Mouse (Mus musculus): ENCODE measurements around the gene Nrde2. TPM values are rescaled to one million over a fixed set of nuclear protein-coding genes. Genes with fewer than 3 reads are reported as not detected.

Nrde2 gene
- polyA plus RNA-seq, 1 experiment: 11.8 TPM

DNA sequence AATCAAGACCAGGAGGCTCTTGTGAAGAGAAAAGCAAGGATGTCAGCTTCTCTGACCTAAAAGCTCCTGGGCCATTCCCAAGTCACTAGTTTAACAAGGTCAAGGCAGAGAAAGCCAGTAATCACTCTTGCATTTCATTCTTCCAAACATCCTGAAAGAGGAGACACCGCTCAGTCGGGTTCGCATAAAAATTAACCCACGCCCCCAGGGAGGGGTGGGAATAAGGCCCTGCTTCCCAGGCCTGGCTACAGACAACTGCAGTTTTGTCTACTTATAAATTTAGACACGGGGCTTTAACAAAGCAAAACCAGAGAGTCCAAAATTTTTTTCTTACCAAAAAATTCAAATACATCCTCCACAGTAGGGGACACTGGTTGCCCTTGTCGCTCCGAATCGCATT is 30.5 kb downstream of the Nrde2 start:
- no peak for TF ChIP-seq POLR2A (IDR thresholded peaks at IDR 0.05; ENCODE audit: extremely low read depth, insufficient read depth, low read length)
- no peak for TF ChIP-seq CTCF (IDR thresholded peaks at IDR 0.05; ENCODE audit: extremely low read depth, insufficient read depth, low read length)
- Histone ChIP-seq H3K4me3 (ENCODE audit: insufficient read depth, low read length) (no peak overlapping the region), H3K27ac (ENCODE audit: insufficient read depth, low read length) (no peak overlapping the region), H3K4me1 (ENCODE audit: control insufficient read depth, insufficient read depth, low read length) (peaks cover 7% of the 10 kb centered on the region)

DNA sequence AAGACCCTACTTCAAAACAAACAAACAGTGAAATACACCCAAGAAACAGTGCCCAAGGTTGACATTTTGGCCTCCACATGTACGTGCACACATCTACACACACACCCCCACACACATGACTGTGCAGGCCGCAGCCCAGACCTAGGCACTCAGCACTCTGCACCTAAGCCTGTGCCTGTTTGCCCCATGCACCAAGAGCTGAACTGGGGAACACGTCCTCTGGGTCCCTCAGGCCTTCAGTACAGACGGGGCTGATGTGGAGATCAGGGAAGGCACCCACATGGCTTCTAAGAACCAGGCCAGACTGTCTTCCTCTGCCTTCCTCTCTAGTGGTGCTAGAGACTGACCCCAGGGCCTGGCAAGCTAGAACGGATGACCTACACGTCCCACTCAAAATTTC is 30.9 kb downstream of the Nrde2 start:
- TF ChIP-seq POLR2A (IDR thresholded peaks at IDR 0.05; ENCODE audit: extremely low read depth, insufficient read depth, low read length): no peak
- peaks cover 9% of the 10 kb centered on the region for H3K4me1 ChIP-seq (ENCODE audit: control insufficient read depth, insufficient read depth, low read length)
- no peak overlapping the region for H3K4me3 ChIP-seq (ENCODE audit: insufficient read depth, low read length)
- 0 out of 2 replicates have a peak overlapping the region, but pooled peaks have one; percentile 3 for H3K27ac ChIP-seq (ENCODE audit: insufficient read depth, low read length)

DNA sequence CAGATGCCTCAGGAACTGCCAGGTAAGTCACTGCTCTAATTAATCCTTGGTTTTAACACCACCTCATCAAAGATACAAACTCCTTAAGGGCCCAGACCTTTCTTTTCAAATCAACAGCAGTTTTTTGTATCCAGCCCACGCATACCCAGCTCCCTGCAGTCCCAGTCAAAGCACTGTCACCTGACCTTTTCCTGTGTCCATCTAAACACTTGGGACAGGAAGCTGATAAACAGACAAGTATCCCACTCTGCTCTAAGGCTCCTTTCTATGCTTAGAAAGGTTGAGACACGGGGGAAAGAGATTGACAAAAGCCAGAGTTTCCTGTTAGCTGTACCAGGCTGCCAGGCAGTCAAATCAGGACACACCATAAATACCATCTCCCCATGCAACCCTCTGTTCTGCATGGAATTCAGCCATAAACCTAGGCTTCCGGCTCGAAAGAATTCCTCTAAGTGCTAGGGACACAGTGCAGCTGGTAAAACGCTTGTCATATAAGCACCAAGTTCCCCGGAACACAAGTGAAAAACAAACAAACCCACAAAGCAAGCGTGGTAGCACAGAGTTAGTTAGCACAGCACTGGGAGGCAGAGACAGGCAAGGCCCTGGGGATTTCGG is 31.5 kb downstream of the Nrde2 start:
- Histone ChIP-seq H3K4me1 (ENCODE audit: control insufficient read depth, insufficient read depth, low read length) (peaks cover 9% of the 10 kb centered on the region), H3K27ac (ENCODE audit: insufficient read depth, low read length) (0 out of 2 replicates have a peak overlapping the region, but pooled peaks have one; percentile 36), H3K4me3 (ENCODE audit: insufficient read depth, low read length) (no peak overlapping the region)
- TF ChIP-seq CTCF (IDR thresholded peaks at IDR 0.05; ENCODE audit: extremely low read depth, insufficient read depth, low read length): no peak
- TF ChIP-seq POLR2A (IDR thresholded peaks at IDR 0.05; ENCODE audit: extremely low read depth, insufficient read depth, low read length): no peak

- peak overlapping the region; percentile 36; the same call in 1 of the 2 replicates for H3K27ac ChIP-seq (ENCODE audit: insufficient read depth, low read length)
- TF ChIP-seq CTCF (IDR thresholded peaks at IDR 0.05; ENCODE audit: extremely low read depth, insufficient read depth, low read length) (no peak), POLR2A (IDR thresholded peaks at IDR 0.05; ENCODE audit: extremely low read depth, insufficient read depth, low read length) (no peak)
- no peak overlapping the region for H3K4me3 ChIP-seq (ENCODE audit: insufficient read depth, low read length)
- peaks cover 9% of the 10 kb centered on the region for H3K4me1 ChIP-seq (ENCODE audit: control insufficient read depth, insufficient read depth, low read length)
Measured at GRCm38 (mm10) chr12:100126968-100127865, 32.2 kb downstream of the Nrde2 start.

GRCm38 (mm10) chr12:100124913-100125798 is 34.3 kb downstream of the Nrde2 start:
- no peak overlapping the region for H3K27ac ChIP-seq (ENCODE audit: insufficient read depth, low read length)
- peaks cover 9% of the 10 kb centered on the region for H3K4me1 ChIP-seq (ENCODE audit: control insufficient read depth, insufficient read depth, low read length)
- TF ChIP-seq POLR2A (IDR thresholded peaks at IDR 0.05; ENCODE audit: extremely low read depth, insufficient read depth, low read length) (0 out of 2 replicates have a peak, but pooled peaks have one; percentile 16), CTCF (IDR thresholded peaks at IDR 0.05; ENCODE audit: extremely low read depth, insufficient read depth, low read length) (no peak)
- H3K4me3 ChIP-seq (ENCODE audit: insufficient read depth, low read length): no peak overlapping the region

GRCm38 (mm10) chr12:100123476-100123875 is 36.0 kb downstream of the Nrde2 start:
- TF ChIP-seq POLR2A (IDR thresholded peaks at IDR 0.05; ENCODE audit: extremely low read depth, insufficient read depth, low read length) (no peak), CTCF (IDR thresholded peaks at IDR 0.05; ENCODE audit: extremely low read depth, insufficient read depth, low read length) (no peak)
- Histone ChIP-seq H3K4me1 (ENCODE audit: control insufficient read depth, insufficient read depth, low read length) (peaks cover 6% of the 10 kb centered on the region), H3K27ac (ENCODE audit: insufficient read depth, low read length) (peak overlapping the region; percentile 64), H3K4me3 (ENCODE audit: insufficient read depth, low read length) (no peak overlapping the region)

DNA sequence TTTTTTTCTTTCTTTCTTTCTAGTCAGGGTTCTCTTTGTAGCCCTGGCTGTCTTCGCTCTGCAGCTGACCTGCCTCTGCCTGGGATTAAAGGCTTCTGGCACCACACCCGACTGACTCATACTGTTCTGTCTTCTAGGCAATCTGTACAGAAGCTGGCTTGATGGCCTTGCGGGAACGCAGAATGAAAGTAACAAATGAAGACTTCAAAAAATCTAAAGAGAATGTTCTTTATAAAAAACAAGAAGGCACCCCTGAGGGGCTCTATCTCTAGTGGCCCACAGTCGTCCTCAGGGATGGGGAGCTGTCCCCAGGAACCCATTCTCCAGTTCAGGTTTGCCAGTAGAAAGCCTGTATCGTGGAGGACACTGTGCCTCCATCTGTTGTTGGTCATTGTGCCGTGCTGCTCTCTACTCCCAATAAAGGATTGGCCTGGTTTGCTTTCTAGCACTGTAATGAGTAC is 36.5 kb downstream of the Nrde2 start:
- TF ChIP-seq POLR2A (IDR thresholded peaks at IDR 0.05; ENCODE audit: extremely low read depth, insufficient read depth, low read length) (no peak), CTCF (IDR thresholded peaks at IDR 0.05; ENCODE audit: extremely low read depth, insufficient read depth, low read length) (no peak)
- Histone ChIP-seq H3K27ac (ENCODE audit: insufficient read depth, low read length) (peak overlapping the region; percentile 64), H3K4me3 (ENCODE audit: insufficient read depth, low read length) (no peak overlapping the region), H3K4me1 (ENCODE audit: control insufficient read depth, insufficient read depth, low read length) (peaks cover 3% of the 10 kb centered on the region; the same call in 1 of the 2 replicates)

DNA sequence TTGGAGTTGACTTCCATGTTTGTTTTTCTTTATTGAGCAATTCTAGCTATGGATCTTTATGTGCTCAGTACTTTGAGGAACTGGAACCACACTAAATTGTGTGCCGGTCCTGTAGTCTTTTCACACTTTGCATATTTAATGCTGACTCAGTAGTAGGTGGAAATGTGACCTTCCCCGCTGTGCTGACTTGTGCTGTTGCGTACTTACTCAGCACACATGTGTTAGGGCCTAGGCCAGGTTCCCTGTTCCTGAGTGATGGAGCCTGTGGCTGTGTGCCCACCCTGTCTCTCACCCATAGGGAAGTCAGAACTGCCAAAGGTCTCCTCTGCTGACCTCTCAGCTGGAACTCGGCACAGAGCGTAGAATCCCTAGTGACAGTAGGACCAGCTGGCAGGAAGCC is 43.5 kb downstream of the Nrde2 start:
- Histone ChIP-seq H3K27ac (ENCODE audit: insufficient read depth, low read length) (no peak overlapping the region), H3K4me1 (ENCODE audit: control insufficient read depth, insufficient read depth, low read length) (peaks cover 4% of the 10 kb centered on the region), H3K4me3 (ENCODE audit: insufficient read depth, low read length) (no peak overlapping the region)
- no peak for TF ChIP-seq CTCF (IDR thresholded peaks at IDR 0.05; ENCODE audit: extremely low read depth, insufficient read depth, low read length)

All from cortical plate, adult 2 months (tissue).